In genomic region chr2:101627227-101627626, GRCm38 (mm10) we compare ENCODE assay signal across 30 mouse cellular contexts. TPM values are rescaled to one million over a fixed set of nuclear protein-coding genes. Genes with fewer than 3 reads are reported as not detected.
A peak's percentile ranks its signal among the peaks of the same experiment; 100 is the strongest.
DNase-seq lines count a peak whose midpoint lies in the region; ATAC-seq and TF ChIP-seq lines count a peak whose summit lies in the region.
"Had no signal": no experiment of that assay in that cellular context is flagged by ENCODE, and none has a peak within 500 bp of the region (broad histone marks: within the 10 kb centered on the region; RNA-seq: fewer than 3 reads in every experiment).

No protein-coding gene starts in this region.

- no peak for TF ChIP-seq CTCF in midbrain, postnatal 0 days (IDR thresholded peaks at IDR 0.05)

- ATAC-seq in hindbrain, embryonic 13.5 days (ENCODE audit: low FRiP score) = no peak
- ATAC-seq in hindbrain, embryonic 16.5 days = no peak
- no peak for ATAC-seq in midbrain, embryonic 13.5 days
- no peak for ATAC-seq in midbrain, postnatal 0 days (ENCODE audit: low FRiP score)
- ATAC-seq: forebrain, embryonic 14.5 days; intestine, embryonic 16.5 days; lung, postnatal 0 days; Patski had no signal

- DNase-seq in midbrain, postnatal 0 days (ENCODE audit: low spot score) = no peak
- peak; percentile 19 to 47 for DNase-seq in thymus, postnatal 36 days
- no peak for DNase-seq in thymus, postnatal 10 days (ENCODE audit: low spot score in 2 of 2)
- no peak for DNase-seq in layer of hippocampus, adult 9-11 months
- DNase-seq: adrenal gland, postnatal 10 days; cerebellum, adult 8-10 months; cerebellum, postnatal 25 days; gastrocnemius, postnatal 14 days; kidney, adult 8-10 months; kidney, postnatal 4 days; liver, embryonic 13.5 days; lung, adult 18-20 months; lung, postnatal 4 days had no signal

- no peak overlapping the region for H3K4me3 ChIP-seq in hindbrain, embryonic 13.5 days
- no peak overlapping the region for H3K4me3 ChIP-seq in hindbrain, embryonic 16.5 days (ENCODE audit: low read length)
- H3K4me3 ChIP-seq in midbrain, embryonic 13.5 days (replicated peaks) = no peak overlapping the region
- no peak overlapping the region for H3K4me3 ChIP-seq in midbrain, postnatal 0 days (ENCODE audit: low read depth, low read length)
- H3K4me3 ChIP-seq: liver, embryonic 13.5 days had no signal

- H3K9ac ChIP-seq in hindbrain, embryonic 13.5 days = no peak overlapping the region
- no peak overlapping the region for H3K9ac ChIP-seq in hindbrain, embryonic 16.5 days (ENCODE audit: low read depth, low read length)
- no peak overlapping the region for H3K9ac ChIP-seq in midbrain, embryonic 13.5 days (replicated peaks)
- no peak overlapping the region for H3K9ac ChIP-seq in midbrain, postnatal 0 days (replicated peaks; ENCODE audit: low read length, poor library complexity, severe bottlenecking)
- H3K9ac ChIP-seq: heart, embryonic 15.5 days; limb, embryonic 15.5 days; liver, embryonic 13.5 days had no signal

- 0 out of 2 replicates have a peak overlapping the region, but pooled peaks have one; percentile 1 for H3K4me2 ChIP-seq in hindbrain, embryonic 13.5 days
- H3K4me2 ChIP-seq in hindbrain, embryonic 16.5 days (ENCODE audit: low read length) = no peak overlapping the region
- 0 out of 2 replicates have a peak overlapping the region, but pooled peaks have one; percentile 6 for H3K4me2 ChIP-seq in midbrain, embryonic 13.5 days (replicated peaks)
- H3K4me2 ChIP-seq in midbrain, postnatal 0 days (ENCODE audit: low read depth, low read length, poor library complexity, severe bottlenecking) = no peak overlapping the region

- no peaks in the 10 kb centered on the region for H3K9me3 ChIP-seq in hindbrain, embryonic 13.5 days
- H3K9me3 ChIP-seq in hindbrain, embryonic 16.5 days (ENCODE audit: control insufficient read depth, low read length) = no peaks in the 10 kb centered on the region
- H3K9me3 ChIP-seq in midbrain, embryonic 13.5 days = no peaks in the 10 kb centered on the region
- H3K9me3 ChIP-seq in midbrain, postnatal 0 days (ENCODE audit: low read length) = no peaks in the 10 kb centered on the region
- H3K9me3 ChIP-seq: heart, embryonic 15.5 days; limb, embryonic 10.5 days; limb, embryonic 15.5 days; liver, embryonic 13.5 days had no signal

- 0 out of 2 replicates have a peak, but pooled peaks cover 7% of the 10 kb centered on the region for H3K27me3 ChIP-seq in hindbrain, embryonic 13.5 days
- H3K27me3 ChIP-seq in hindbrain, embryonic 16.5 days (replicated peaks; ENCODE audit: control insufficient read depth, insufficient read depth, low read length) = no peaks in the 10 kb centered on the region
- H3K27me3 ChIP-seq in midbrain, embryonic 13.5 days = peaks cover 8% of the 10 kb centered on the region; the same call in 1 of the 2 replicates
- no peaks in the 10 kb centered on the region for H3K27me3 ChIP-seq in midbrain, postnatal 0 days (ENCODE audit: insufficient read depth, low read length)
- H3K27me3 ChIP-seq: heart, embryonic 15.5 days; limb, embryonic 15.5 days; liver, embryonic 13.5 days had no signal

- no peak overlapping the region for H3K27ac ChIP-seq in hindbrain, embryonic 13.5 days
- H3K27ac ChIP-seq in hindbrain, embryonic 16.5 days (ENCODE audit: low read depth, low read length) = no peak overlapping the region
- H3K27ac ChIP-seq in midbrain, embryonic 13.5 days = no peak overlapping the region
- no peak overlapping the region for H3K27ac ChIP-seq in midbrain, postnatal 0 days (ENCODE audit: low read depth, low read length)
- H3K27ac ChIP-seq: heart, embryonic 15.5 days; kidney, postnatal 0 days; limb, embryonic 10.5 days; limb, embryonic 15.5 days; liver, embryonic 13.5 days had no signal

- no peaks in the 10 kb centered on the region for H3K36me3 ChIP-seq in hindbrain, embryonic 13.5 days
- no peaks in the 10 kb centered on the region for H3K36me3 ChIP-seq in hindbrain, embryonic 16.5 days (ENCODE audit: control insufficient read depth, insufficient read depth, low read length)
- no peaks in the 10 kb centered on the region for H3K36me3 ChIP-seq in midbrain, embryonic 13.5 days
- no peaks in the 10 kb centered on the region for H3K36me3 ChIP-seq in midbrain, postnatal 0 days (ENCODE audit: insufficient read depth, low read length)
- H3K36me3 ChIP-seq: heart, embryonic 15.5 days; limb, embryonic 10.5 days; limb, embryonic 15.5 days; liver, embryonic 13.5 days had no signal

- peaks cover 14% of the 10 kb centered on the region for H3K4me1 ChIP-seq in hindbrain, embryonic 13.5 days (replicated peaks)
- peaks cover 5% of the 10 kb centered on the region; the same call in 1 of the 2 replicates for H3K4me1 ChIP-seq in hindbrain, embryonic 16.5 days (ENCODE audit: control insufficient read depth, insufficient read depth, low read depth, low read length)
- H3K4me1 ChIP-seq in midbrain, embryonic 13.5 days (replicated peaks) = peaks cover 23% of the 10 kb centered on the region
- 0 out of 2 replicates have a peak, but pooled peaks cover 5% of the 10 kb centered on the region for H3K4me1 ChIP-seq in midbrain, postnatal 0 days (ENCODE audit: insufficient read depth, low read length)
- H3K4me1 ChIP-seq: limb, embryonic 15.5 days had no signal

RNA-seq across cellular contexts. Expression of gene Rag2, which starts 2.7 kb away (rescaled TPM):
- 0.14 TPM in 1 of 2 replicates, not detected in the other for polyA plus RNA-seq in hindbrain, embryonic 13.5 days (2015; fragmentation: Nextera tagmentation; extraction: Ambion mirVana)
- not detected in 2 replicates for polyA plus RNA-seq in hindbrain, embryonic 16.5 days (2015; fragmentation: Nextera tagmentation; extraction: Ambion mirVana)
- not detected in 2 replicates for polyA plus RNA-seq in midbrain, embryonic 13.5 days (2015; fragmentation: Nextera tagmentation; extraction: Ambion mirVana)
- not detected in 2 replicates for total RNA-seq in midbrain, postnatal 0 days (2014; rRNA removed)
- 0.09 TPM in 1 of 2 replicates, not detected in the other for polyA plus RNA-seq in midbrain, postnatal 0 days (2015; fragmentation: Nextera tagmentation; extraction: Ambion mirVana)
- total RNA-seq: gastrocnemius, postnatal 14 days; heart, postnatal 25 days; layer of hippocampus, adult 8-10 months; left cerebral cortex, postnatal 10 days; MEL had no signal
- polyA plus RNA-seq: embryonic facial prominence, embryonic 11.5 days; kidney, postnatal 0 days; limb, embryonic 10.5 days; limb, embryonic 15.5 days; Patski had no signal

RNA-seq across cellular contexts. Expression of gene Rag1, which starts 22.1 kb away (rescaled TPM):
- 0.09 TPM in 2 replicates for polyA plus RNA-seq in hindbrain, embryonic 13.5 days (2015; fragmentation: Nextera tagmentation; extraction: Ambion mirVana)
- 0.09 and 0.17 TPM in 2 replicates for polyA plus RNA-seq in hindbrain, embryonic 16.5 days (2015; fragmentation: Nextera tagmentation; extraction: Ambion mirVana)
- 0.05 and 0.14 TPM in 2 replicates for polyA plus RNA-seq in midbrain, embryonic 13.5 days (2015; fragmentation: Nextera tagmentation; extraction: Ambion mirVana)
- 0.27 and 0.42 TPM in 2 replicates for total RNA-seq in midbrain, postnatal 0 days (2014; rRNA removed)
- polyA plus RNA-seq in midbrain, postnatal 0 days (2015; fragmentation: Nextera tagmentation; extraction: Ambion mirVana) = 0.04 TPM in 2 replicates
- total RNA-seq: granulocyte monocyte progenitor cell, adult 5-6 weeks; heart, postnatal 25 days had no signal
- polyA plus RNA-seq: Patski had no signal

RNA-seq across cellular contexts. Expression of gene B230118H07Rik, which starts 22.1 kb away (rescaled TPM):
- polyA plus RNA-seq in hindbrain, embryonic 13.5 days (2015; fragmentation: Nextera tagmentation; extraction: Ambion mirVana) = 59.8 and 62.5 TPM in 2 replicates
- polyA plus RNA-seq in hindbrain, embryonic 16.5 days (2015; fragmentation: Nextera tagmentation; extraction: Ambion mirVana) = 50.0 and 50.5 TPM in 2 replicates
- 51.5 and 52.4 TPM in 2 replicates for polyA plus RNA-seq in midbrain, embryonic 13.5 days (2015; fragmentation: Nextera tagmentation; extraction: Ambion mirVana)
- total RNA-seq in midbrain, postnatal 0 days (2014; rRNA removed) = 18.2 and 21.4 TPM in 2 replicates
- 50.7 and 51.5 TPM in 2 replicates for polyA plus RNA-seq in midbrain, postnatal 0 days (2015; fragmentation: Nextera tagmentation; extraction: Ambion mirVana)

RNA-seq across cellular contexts. Expression of gene Traf6, which starts 51.0 kb away (rescaled TPM):
- 6.6 and 6.8 TPM in 2 replicates for polyA plus RNA-seq in hindbrain, embryonic 13.5 days (2015; fragmentation: Nextera tagmentation; extraction: Ambion mirVana)
- polyA plus RNA-seq in hindbrain, embryonic 16.5 days (2015; fragmentation: Nextera tagmentation; extraction: Ambion mirVana) = 4.1 and 5.8 TPM in 2 replicates
- 10.2 and 10.3 TPM in 2 replicates for polyA plus RNA-seq in midbrain, embryonic 13.5 days (2015; fragmentation: Nextera tagmentation; extraction: Ambion mirVana)
- total RNA-seq in midbrain, postnatal 0 days (2014; rRNA removed) = 16.5 and 19.9 TPM in 2 replicates
- 4.9 and 5.3 TPM in 2 replicates for polyA plus RNA-seq in midbrain, postnatal 0 days (2015; fragmentation: Nextera tagmentation; extraction: Ambion mirVana)

Comparison
In these comparisons a context has a peak if more than half of its experiments do, and no peak if none do; other contexts are left out.
1. H3K4me2 ChIP-seq: peak in hindbrain, embryonic 13.5 days (single experiment) and midbrain, embryonic 13.5 days (single experiment); none in hindbrain, embryonic 16.5 days (single experiment) and midbrain, postnatal 0 days (single experiment).
2. DNase-seq: peak in thymus, postnatal 36 days (2 of 2); none in midbrain, postnatal 0 days (single experiment), thymus, postnatal 10 days (0 of 2) and layer of hippocampus, adult 9-11 months (single experiment).